Mouse (Mus musculus) heart, adult 9 months (tissue): ENCODE data around the gene Lep.
A peak's percentile ranks its signal among the peaks of the same experiment; 100 is the strongest.

Experiments
- DNase-seq, 2 experiments: peaks; one replicate each; pipeline ENCODE4 v3.0.0; 2022; ENCODE audit warnings: low spot score in 2 of 2

The Lep gene

GRCm38 (mm10) chr6:29059846-29060685 is at the start of gene Lep:
Lep (plus strand) TSS chr6:29060220.
- no peak for DNase-seq

- DNase-seq = no peak
Measured at GRCm38 (mm10) chr6:29011651-29012050, 48.4 kb upstream of the Lep start.

DNA sequence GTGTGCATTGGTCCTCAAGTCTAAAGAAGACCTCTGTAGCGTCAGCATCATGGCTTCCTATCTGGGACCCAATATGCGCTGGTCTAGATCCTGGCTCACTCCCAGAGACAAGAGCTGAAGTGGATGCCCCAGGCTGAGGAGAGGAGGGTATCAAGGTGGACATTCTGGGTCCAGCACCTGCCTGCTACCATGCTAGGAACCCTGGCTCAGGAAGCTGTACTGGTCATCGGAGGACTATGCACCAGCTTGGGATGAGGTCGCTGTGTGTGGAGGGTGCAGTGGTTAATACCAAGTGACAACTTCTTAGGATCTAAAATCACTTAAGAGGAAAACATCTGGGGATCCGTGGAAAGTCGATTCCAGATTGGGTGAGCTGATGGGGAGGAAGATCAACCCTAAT is 46.8 kb upstream of the Lep start:
- DNase-seq = no peak

- no peak for DNase-seq
Measured at GRCm38 (mm10) chr6:29016891-29017412, 43.1 kb upstream of the Lep start.

- DNase-seq = no peak
Measured at GRCm38 (mm10) chr6:29019756-29020720, 40.0 kb upstream of the Lep start.

GRCm38 (mm10) chr6:29020937-29021336 is 39.1 kb upstream of the Lep start:
- no peak for DNase-seq

- no peak for DNase-seq
Measured at GRCm38 (mm10) chr6:29021501-29021900, 38.5 kb upstream of the Lep start.

DNA sequence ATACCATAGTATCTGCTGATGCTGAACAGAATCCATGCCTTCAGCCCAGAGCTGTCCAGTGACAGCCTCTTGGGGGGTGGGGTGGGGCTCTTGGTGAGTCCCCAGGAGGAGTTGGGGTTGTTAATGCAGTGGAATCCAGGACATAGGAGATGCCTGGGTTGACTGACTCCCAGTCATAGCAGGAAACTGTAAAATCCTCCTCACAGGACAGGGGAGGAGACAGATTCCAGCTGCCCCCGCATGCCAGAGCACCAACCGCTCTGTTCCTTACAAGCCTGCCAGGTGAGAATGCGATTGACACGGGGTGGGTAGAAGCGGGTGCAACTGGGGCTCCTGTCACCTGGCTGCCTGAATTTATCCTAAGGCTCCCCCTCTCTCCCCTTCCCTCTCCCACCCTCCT is 37.9 kb upstream of the Lep start:
- DNase-seq = no peak

DNA sequence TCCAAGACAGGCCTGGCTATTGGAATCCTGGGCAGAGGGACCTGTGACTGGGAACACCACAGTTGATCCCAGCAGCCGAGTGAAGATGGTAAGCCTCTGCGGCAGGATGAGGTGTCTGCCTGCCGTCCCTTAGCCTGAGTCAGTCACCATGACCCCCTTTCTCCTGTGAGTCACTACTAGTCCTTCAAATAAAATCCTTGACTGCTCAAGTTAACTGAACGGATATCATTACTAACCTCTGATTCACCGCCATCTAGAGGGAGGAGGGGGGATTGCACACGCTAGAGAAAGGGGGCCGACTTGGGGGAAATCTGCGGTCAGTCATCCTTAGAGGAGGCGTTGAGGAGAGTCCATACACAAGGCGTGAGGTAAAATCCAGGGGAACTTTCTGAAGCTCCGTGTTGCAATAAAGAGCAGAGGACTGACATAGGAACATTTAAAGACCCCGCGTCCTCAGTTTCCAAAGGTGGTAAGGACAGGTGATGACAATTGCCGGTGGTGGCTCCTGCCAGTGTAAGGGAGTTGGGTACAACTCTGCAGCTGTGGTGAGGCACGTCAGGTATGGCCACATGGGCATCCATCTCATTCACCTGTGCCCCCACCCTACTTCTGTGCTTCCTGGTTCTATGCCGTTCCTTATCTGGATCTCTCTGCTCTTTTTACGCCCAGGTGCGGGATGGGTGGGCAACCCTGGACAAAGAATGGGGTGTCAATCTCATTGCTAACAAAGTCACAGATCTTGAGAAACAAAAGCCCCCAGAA is 36.6 kb upstream of the Lep start:
- DNase-seq = peak; percentile 19

DNA sequence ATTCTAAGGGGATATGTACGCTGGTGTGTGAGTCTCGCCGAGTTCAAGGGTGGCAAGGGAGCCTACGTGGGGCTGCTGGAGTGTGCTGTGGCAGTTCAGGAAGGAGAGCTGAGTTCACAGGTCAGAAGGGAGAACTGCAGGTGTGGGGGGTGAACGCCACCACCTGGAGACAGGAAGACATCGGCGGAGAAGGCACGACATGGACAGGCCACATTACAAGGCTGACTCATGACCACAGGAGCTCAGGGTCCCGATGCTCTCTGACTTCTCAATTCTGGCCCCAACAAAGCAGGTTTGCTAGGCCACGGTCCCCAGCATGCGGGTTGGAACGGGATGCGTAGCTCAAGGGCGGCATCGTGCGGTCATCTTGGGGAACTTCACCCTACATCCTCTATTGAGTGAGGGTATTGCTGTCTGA is 36.0 kb upstream of the Lep start:
- peak; percentile 23 to 44 for DNase-seq

GRCm38 (mm10) chr6:29025796-29026482 is 34.1 kb upstream of the Lep start:
- DNase-seq = no peak

GRCm38 (mm10) chr6:29026766-29027165 is 33.3 kb upstream of the Lep start:
- DNase-seq = no peak

GRCm38 (mm10) chr6:29028129-29028528 is 31.9 kb upstream of the Lep start:
- DNase-seq = no peak

- no peak for DNase-seq
Measured at GRCm38 (mm10) chr6:29029521-29029920, 30.5 kb upstream of the Lep start.

GRCm38 (mm10) chr6:29031216-29031615 is 28.8 kb upstream of the Lep start:
- peak; percentile 13 to 35 for DNase-seq

- no peak for DNase-seq
Measured at GRCm38 (mm10) chr6:29031704-29032310, 28.2 kb upstream of the Lep start.

- DNase-seq = no peak
Measured at GRCm38 (mm10) chr6:29032411-29032810, 27.6 kb upstream of the Lep start.

GRCm38 (mm10) chr6:29033981-29034646 is 25.9 kb upstream of the Lep start:
- DNase-seq = no peak

DNA sequence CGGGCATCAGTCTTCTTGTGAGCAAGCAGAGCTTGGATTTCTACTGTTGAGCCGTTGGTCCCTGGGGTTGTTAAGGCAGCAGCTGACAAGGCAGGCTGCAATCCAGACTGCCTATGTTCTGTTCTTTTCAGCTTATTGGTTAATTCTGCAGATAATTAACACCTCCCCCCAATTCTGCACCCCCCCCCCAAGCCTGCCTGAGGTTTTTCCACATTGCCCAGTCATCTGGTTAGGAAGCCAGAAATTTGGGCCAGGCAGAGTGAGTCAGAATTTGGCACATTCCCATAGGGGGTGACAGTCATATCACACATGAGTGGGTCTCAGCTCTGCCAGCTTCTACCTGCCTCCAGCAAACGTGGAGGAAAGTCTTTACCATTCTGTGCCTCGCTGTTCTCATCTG is 23.3 kb upstream of the Lep start:
- no peak for DNase-seq

- no peak for DNase-seq
Measured at GRCm38 (mm10) chr6:29040266-29040665, 19.8 kb upstream of the Lep start.
